Mouse (Mus musculus) liver, postnatal 0 days (tissue): ENCODE measurements around the gene Ano1. TPM values are rescaled to one million over a fixed set of nuclear protein-coding genes. Genes with fewer than 3 reads are reported as not detected.

ENCODE experiments used
- ATAC-seq: fragments of 200-750 bp; cut with Nextera tagmentation; 2 replicates; pipeline ENCODE4 v1.8.0; 2017; ENCODE audit warnings: mild to moderate bottlenecking, moderate library complexity
- DNase-seq: peaks from one replicate; pipeline ENCODE4 v3.0.0-alpha.2; 2016
- H3K27ac ChIP-seq: fragments of 300-500 bp; sonication (generic); 2 replicates; pipeline ENCODE4 v1.5.1; 2014; ENCODE audit warnings: antibody characterized with exemption, moderate library complexity, mild to moderate bottlenecking, low read depth
- H3K27me3 ChIP-seq: fragments of 300-500 bp; sonication (generic); 2 replicates; pipeline ENCODE4 v1.6.1; 2014; ENCODE audit warnings: low read length, control low read depth, mixed read lengths; ENCODE audit not compliant: insufficient read depth
- H3K36me3 ChIP-seq: fragments of 300-500 bp; sonication (generic); replicated peaks from 2 replicates; pipeline ENCODE4 v1.6.1; 2014; ENCODE audit warnings: mild to moderate bottlenecking, control low read depth, low read length, moderate library complexity, mixed read lengths; ENCODE audit not compliant: insufficient read depth
- H3K4me1 ChIP-seq: fragments of 300-500 bp; sonication (generic); 2 replicates; pipeline ENCODE4 v1.6.1; 2014; ENCODE audit warnings: antibody characterized with exemption, mild to moderate bottlenecking, control low read depth; ENCODE audit not compliant: insufficient read depth
- H3K4me2 ChIP-seq: fragments of 300-500 bp; sonication (generic); 2 replicates; pipeline ENCODE4 v1.6.1; 2014; ENCODE audit warnings: low read depth, mild to moderate bottlenecking, low read length, moderate library complexity, mixed read lengths
- H3K4me3 ChIP-seq: fragments of 300-500 bp; sonication (generic); 2 replicates; pipeline ENCODE4 v1.5.1; 2014; ENCODE audit warnings: low read depth, low read length
- H3K9ac ChIP-seq: fragments of 300-500 bp; sonication (generic); replicated peaks from 2 replicates; pipeline ENCODE4 v1.6.1; 2014; ENCODE audit warnings: mild to moderate bottlenecking, moderate library complexity
- H3K9me3 ChIP-seq: fragments of 300-500 bp; sonication (generic); 2 replicates; pipeline ENCODE4 v1.6.1; 2016; ENCODE audit warnings: mild to moderate bottlenecking, control low read depth, low read length, mixed read lengths
- CTCF ChIP-seq: sonication (generic); IDR thresholded peaks from 2 replicates; pipeline ENCODE4 v1.5.1; 2016; ENCODE audit warnings: antibody characterized with exemption, low read depth
- EP300 ChIP-seq: IDR thresholded peaks from 2 replicates; pipeline ENCODE4 v1.6.1; 2016; ENCODE audit warnings: antibody characterized with exemption, low read depth, mild to moderate bottlenecking
- whole genome bisulfite sequencing: fragments of 180-500 bp; shearing (Covaris S2); extraction: QIAGEN DNeasy Blood & Tissue Kit; methylation state at CpG from one replicate; pipeline ENCODE4 v1.1.7; 2014; ENCODE audit not compliant: insufficient replicate concordance; 5-methylcytosine and 5-hydroxymethylcytosine counted together
- polyA plus RNA-seq: library from polyadenylated mRNA; unstranded; fragments of >200 nt; fragmentation: Nextera tagmentation; extraction: Ambion mirVana; gene quantifications from 2 replicates; pipeline ENCODE4 v1.2.1, GENCODE M21; 2015

Ano1 gene
- polyA plus RNA-seq, 1 experiment from 2014 or later: 1.1 TPM

GRCm38 (mm10) chr7:144612829-144613228 lies 138.9 kb downstream of the Ano1 start:
- ATAC-seq (no peak), DNase-seq (no peak)

DNA sequence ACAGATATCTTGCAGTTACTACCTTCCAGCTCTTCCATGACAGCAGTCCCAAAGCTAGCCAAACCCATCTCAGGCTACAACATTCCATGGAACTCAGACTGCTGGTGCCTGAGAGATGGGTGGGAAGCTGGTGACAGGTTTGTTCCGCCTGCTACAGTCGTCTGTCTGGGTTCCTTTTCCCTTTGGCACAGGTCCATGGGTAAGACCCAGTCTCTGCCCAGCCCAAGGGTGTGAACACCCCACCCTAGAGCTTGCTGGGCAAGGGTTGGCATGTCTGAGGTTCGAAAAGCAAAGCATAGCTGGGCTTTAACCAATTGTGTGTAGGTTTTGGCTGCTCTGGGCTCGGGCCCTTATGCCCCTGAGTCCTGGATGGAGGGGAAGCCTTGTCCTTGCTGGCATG lies 139.4 kb downstream of the Ano1 start:
- Histone ChIP-seq H3K36me3 (no peaks in the 10 kb centered on the region), H3K4me3 (no peak overlapping the region), H3K4me1 (no peaks in the 10 kb centered on the region), H3K27ac (no peak overlapping the region), H3K4me2 (no peak overlapping the region), H3K9ac (no peak overlapping the region), H3K9me3 (no peaks in the 10 kb centered on the region), H3K27me3 (no peaks in the 10 kb centered on the region)
- TF ChIP-seq CTCF (no peak), EP300 (no peak)
- WGBS: 62% methylated on average over 4 of the region's 4 CpGs
- ATAC-seq (no peak), DNase-seq (no peak)

More at GRCm38 (mm10) chr7:144612829-144613228, 138.9 kb downstream of the Ano1 start:
- H3K27me3 ChIP-seq: no peaks in the 10 kb centered on the region
- 49% methylated on average over 4 of the region's 4 CpGs for WGBS
- no peak overlapping the region for H3K4me3 ChIP-seq
- TF ChIP-seq CTCF: no peak
- no peak for TF ChIP-seq EP300
- no peak overlapping the region for H3K9ac ChIP-seq
- no peak overlapping the region for H3K4me2 ChIP-seq
- no peak overlapping the region for H3K27ac ChIP-seq
- no peaks in the 10 kb centered on the region for H3K9me3 ChIP-seq
- H3K36me3 ChIP-seq: no peaks in the 10 kb centered on the region
- no peaks in the 10 kb centered on the region for H3K4me1 ChIP-seq

DNA sequence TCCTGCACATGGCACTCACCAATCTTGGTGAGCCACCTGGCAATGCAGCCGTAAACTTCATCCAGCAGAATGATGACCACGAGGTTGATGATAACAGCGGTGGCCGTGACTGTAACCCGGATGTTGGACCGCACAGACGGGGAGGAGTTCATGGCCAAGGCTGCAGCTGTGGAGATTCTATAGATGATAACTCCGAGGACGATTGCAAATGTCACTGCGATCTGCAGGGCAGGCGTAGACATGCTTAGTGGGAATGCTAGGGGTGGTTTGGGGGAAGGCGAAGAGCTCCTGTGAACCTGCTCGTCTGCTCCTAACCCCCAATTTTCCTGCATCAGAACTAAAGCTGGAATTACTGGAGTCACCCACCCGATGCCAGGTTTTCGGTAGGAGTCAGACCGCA lies 140.2 kb downstream of the Ano1 start:
- H3K9ac ChIP-seq: no peak overlapping the region
- H3K4me2 ChIP-seq: no peak overlapping the region
- no peak overlapping the region for H3K27ac ChIP-seq
- no peak for ATAC-seq
- no peak overlapping the region for H3K4me3 ChIP-seq
- no peak for TF ChIP-seq EP300
- WGBS: 69% methylated on average over 16 of the region's 16 CpGs
- H3K4me1 ChIP-seq: no peaks in the 10 kb centered on the region
- DNase-seq: no peak
- H3K27me3 ChIP-seq: no peaks in the 10 kb centered on the region
- no peaks in the 10 kb centered on the region for H3K36me3 ChIP-seq
- H3K9me3 ChIP-seq: no peaks in the 10 kb centered on the region

GRCm38 (mm10) chr7:144609568-144609967 lies 142.2 kb downstream of the Ano1 start:
- DNase-seq (no peak), ATAC-seq (no peak)
- no peaks in the 10 kb centered on the region for H3K9me3 ChIP-seq
- H3K27ac ChIP-seq: no peak overlapping the region
- H3K36me3 ChIP-seq: no peaks in the 10 kb centered on the region
- no peaks in the 10 kb centered on the region for H3K27me3 ChIP-seq
- no peaks in the 10 kb centered on the region for H3K4me1 ChIP-seq
- no peak overlapping the region for H3K4me3 ChIP-seq
- TF ChIP-seq CTCF: no peak
- TF ChIP-seq EP300: no peak
- no peak overlapping the region for H3K4me2 ChIP-seq
- no peak overlapping the region for H3K9ac ChIP-seq
- 68% methylated on average over 7 of the region's 7 CpGs for WGBS

GRCm38 (mm10) chr7:144607862-144608261 lies 143.9 kb downstream of the Ano1 start:
- DNase-seq (no peak), ATAC-seq (no peak)
- Histone ChIP-seq H3K9ac (no peak overlapping the region), H3K9me3 (no peaks in the 10 kb centered on the region), H3K4me2 (no peak overlapping the region), H3K36me3 (no peaks in the 10 kb centered on the region), H3K4me1 (no peaks in the 10 kb centered on the region), H3K27ac (no peak overlapping the region), H3K27me3 (no peaks in the 10 kb centered on the region), H3K4me3 (no peak overlapping the region)
- 84% methylated on average over 15 of the region's 15 CpGs for WGBS
- TF ChIP-seq CTCF: peak; percentile 38; the same call in 1 of the 2 replicates
- no peak for TF ChIP-seq EP300

- 48% methylated on average over 4 of the region's 4 CpGs for WGBS
- H3K27ac ChIP-seq: no peak overlapping the region
Measured at GRCm38 (mm10) chr7:144604735-144605134, 147.0 kb downstream of the Ano1 start.

GRCm38 (mm10) chr7:144604291-144604690 lies 147.5 kb downstream of the Ano1 start:
- H3K9me3 ChIP-seq: no peaks in the 10 kb centered on the region
- no peak overlapping the region for H3K27ac ChIP-seq
- no peaks in the 10 kb centered on the region for H3K36me3 ChIP-seq
- no peak overlapping the region for H3K9ac ChIP-seq
- no peaks in the 10 kb centered on the region for H3K27me3 ChIP-seq
- H3K4me2 ChIP-seq: no peak overlapping the region
- no peak overlapping the region for H3K4me3 ChIP-seq
- ATAC-seq: no peak
- H3K4me1 ChIP-seq: no peaks in the 10 kb centered on the region
- WGBS: 86% methylated on average over 2 of the region's 2 CpGs
- DNase-seq: no peak
- TF ChIP-seq EP300 (no peak), CTCF (no peak)

More at GRCm38 (mm10) chr7:144604735-144605134, 147.0 kb downstream of the Ano1 start:
- no peak overlapping the region for H3K4me2 ChIP-seq
- no peak for TF ChIP-seq CTCF
- TF ChIP-seq EP300: no peak
- H3K27me3 ChIP-seq: no peaks in the 10 kb centered on the region
- DNase-seq (no peak), ATAC-seq (no peak)
- no peaks in the 10 kb centered on the region for H3K4me1 ChIP-seq
- H3K36me3 ChIP-seq: no peaks in the 10 kb centered on the region
- H3K9ac ChIP-seq: no peak overlapping the region
- no peaks in the 10 kb centered on the region for H3K9me3 ChIP-seq
- no peak overlapping the region for H3K4me3 ChIP-seq
